Mouse (Mus musculus): ENCODE measurements around the gene Cep128.

DNA sequence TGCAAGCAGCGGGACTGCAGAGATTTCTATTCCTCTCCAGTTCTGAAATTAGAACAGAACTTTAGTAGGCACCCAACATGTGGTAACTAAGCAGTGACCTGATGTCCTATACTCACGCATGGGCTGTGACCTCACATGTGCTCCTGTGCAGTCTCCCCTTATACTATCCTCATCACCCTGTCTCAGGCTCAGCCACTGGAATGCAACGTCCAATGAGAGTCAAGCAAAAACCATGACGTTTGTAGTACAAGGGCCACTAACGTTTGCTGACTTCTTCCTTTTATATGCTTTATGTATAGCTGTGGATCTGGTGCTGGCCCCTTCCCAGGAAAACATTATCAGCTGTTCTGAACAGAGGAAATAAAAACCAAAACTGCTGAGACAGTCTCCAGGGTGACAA is 198.6 kb downstream of the Cep128 start:
- TF ChIP-seq CTCF (IDR thresholded peaks at IDR 0.05; ENCODE audit: low read depth, low read length) (no peak), POLR2A (IDR thresholded peaks at IDR 0.05; ENCODE audit: extremely low read depth, insufficient read depth, low read length) (no peak)
